Mouse (Mus musculus): ENCODE data around the gene 5730522E02Rik.
A peak's percentile ranks its signal among the peaks of the same experiment; 100 is the strongest.

5730522E02Rik gene

DNA sequence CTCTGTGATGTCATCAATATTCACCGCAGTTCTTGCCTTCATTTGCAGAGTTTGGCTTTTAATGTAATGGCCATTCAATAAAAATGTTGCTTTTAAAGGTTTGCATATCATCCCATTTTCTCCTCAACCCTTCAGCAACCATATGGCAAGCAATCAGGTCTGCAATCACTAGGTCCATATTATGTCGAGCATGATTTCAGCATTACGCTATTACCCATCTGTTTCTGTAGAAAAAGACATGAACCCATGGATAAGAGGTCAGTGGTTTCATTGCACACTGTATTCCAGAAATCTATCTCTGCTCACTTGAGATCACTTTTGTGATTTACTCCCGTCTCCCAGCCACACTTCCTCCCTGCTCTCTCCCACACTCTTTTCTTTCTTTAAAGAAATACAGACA lies 213.1 kb downstream of the 5730522E02Rik start:
- no peak for DNase-seq

DNA sequence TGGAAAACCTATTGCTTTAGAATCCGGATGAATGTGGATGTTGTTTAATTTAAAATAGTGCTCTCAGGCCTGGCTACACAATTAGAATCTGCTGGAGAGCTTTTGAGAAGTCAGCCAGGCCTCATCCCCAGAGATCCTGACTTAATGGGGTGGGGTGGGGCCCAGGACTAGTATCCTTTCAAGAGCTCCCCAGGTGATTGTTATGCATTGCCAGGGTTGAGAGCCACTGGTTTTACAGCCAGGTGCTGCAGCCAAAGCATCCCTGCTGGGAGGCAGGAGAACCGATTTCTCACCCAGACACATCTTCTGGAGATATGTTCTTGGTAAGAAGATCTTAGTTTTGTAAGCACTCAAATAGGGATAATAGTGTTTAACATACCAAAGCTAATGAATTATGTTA lies 216.4 kb downstream of the 5730522E02Rik start:
- DNase-seq = no peak

DNA sequence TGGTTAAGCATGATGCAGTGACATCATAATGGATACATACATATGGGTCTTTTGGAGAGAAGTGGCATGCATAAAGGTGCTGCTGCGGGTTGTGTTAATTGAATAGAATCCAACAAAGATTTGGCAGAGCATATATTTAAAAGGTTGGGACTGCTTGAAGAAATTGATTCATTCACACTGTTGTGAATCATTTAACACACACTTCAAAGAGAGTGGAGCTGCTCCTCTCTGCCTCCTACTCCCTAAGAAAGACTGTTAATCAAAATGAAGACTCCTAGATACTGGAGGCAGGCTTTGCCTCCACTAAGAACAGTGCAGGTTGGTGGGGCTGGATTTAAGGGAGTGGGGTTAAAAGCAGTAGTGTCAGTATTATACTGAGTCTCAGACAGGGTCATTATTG lies 218.3 kb downstream of the 5730522E02Rik start:
- DNase-seq = no peak

DNA sequence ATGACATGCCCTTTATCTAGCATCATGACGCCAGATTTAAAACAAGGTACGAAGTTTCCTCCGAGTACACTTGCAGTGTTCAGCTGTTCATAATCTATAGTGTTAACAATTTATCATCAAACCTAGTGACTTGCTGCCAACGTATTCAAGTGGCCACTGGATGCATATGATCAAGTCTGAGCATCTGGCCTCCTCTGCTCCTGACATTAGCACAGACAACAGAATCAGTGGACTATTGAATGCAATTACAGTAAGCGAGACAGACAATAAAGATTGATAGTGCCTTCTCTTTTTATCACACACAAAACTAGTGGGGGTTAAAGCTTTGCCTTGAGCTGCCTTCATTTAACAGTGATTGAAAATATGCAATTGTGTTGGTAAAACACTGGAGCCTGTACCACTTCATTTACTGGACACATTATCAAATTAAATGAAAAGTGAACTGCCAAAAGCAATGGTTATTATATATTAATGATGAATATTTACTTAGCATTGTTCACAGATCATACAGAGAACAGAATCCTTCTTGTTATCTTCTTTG lies 231.8 kb downstream of the 5730522E02Rik start:
- DNase-seq = no peak

DNA sequence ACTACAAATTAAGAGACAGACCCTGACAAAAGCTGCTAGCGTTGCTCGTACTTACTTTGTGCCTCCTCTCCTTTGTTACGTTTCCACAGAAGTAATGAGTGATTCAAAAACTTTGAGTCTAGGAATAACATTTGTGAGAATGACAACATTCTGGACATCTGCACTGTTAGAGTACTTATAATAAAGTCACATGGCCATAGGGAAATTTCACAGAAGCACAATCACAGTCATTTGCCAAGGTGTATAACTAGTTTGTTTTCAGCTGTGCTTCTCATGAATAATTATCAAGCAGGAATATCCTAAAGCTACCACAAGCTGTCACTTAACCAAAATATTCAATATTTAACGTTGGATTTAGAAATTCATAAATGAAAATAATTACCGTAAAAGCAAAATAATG lies 269.1 kb downstream of the 5730522E02Rik start:
- no peak for DNase-seq

DNA sequence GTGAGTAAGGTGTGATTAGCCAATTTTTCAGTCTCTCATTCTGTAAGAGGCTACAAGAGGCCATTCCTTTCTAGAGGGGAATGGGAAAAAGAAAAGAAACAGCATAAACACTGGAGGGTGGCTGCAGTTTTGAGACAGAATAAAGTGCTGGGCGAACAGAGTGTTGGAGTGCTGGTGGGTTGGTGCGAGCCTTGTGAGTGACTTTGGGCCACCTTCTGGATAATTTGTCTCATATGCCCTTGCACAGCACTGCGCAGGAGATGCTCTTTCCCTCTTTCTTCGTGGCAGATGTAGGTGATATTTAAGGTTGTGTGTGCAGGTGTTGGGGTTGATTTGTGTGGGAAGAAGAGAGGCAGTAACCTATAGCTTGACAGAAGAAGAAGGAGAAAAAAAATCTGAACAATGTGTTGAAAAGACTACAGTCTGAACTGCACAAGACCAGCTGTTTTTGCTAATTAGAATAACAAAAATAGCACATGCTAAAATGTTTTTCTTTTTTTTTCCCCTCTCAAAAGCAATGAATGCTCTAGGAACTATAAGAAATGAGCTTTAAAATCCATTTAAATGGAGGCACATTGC lies 269.8 kb downstream of the 5730522E02Rik start:
- no peak for DNase-seq

DNA sequence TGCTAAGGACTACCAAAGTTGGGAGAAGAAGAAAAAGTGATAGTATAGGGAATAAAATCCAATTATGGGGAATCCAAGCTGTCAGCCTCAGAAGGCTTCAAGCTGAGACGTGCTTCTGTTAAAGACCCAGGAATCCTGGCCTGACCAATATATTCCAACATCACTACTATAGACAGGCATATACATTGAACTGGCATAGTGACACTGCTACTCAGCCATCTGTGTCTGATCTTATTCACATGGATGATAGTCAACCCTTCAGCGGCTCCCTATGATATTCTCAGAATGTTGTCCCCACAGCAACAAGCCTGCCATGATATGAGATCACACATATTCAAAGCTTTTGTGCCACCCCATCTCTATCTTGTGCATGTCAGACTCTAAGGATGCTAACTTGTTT lies 284.3 kb downstream of the 5730522E02Rik start:
- DNase-seq = peak; percentile 60

DNA sequence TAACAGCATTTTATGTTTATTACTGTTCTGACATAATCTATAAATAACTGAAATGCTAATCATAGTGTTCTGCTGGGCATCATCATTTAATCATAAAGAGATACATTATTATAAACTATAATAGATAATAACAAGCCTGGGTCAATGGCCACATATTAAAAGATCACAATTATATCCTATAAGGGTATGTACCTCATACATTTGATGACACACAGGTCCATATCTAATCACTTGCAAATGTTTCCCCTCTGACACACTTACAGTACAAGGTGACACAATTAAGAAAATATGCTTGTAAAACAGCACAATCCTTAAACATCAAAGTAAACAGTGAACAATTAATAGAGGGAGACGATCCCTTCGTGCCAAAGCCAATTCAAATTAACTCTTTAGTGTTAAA lies 308.2 kb downstream of the 5730522E02Rik start:
- DNase-seq = no peak

DNA sequence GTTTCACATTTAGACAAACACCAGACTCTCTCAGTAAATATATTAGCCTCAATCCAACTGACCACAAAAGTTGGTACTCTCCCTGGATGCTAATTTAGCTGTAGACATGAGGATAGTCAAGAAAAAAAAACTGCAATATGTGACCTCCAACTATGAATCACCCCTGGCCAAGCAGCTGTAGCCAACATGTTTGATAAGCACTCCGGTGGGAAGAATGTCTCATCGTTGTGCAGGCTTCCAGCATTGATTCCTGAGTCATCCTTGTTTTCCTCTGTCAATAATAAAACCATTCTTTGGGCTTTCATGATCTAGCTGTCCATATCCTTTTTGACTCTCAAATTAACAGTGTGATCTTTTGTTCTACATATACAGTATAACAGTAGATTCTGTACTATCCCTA lies 308.9 kb downstream of the 5730522E02Rik start:
- no peak for DNase-seq

DNA sequence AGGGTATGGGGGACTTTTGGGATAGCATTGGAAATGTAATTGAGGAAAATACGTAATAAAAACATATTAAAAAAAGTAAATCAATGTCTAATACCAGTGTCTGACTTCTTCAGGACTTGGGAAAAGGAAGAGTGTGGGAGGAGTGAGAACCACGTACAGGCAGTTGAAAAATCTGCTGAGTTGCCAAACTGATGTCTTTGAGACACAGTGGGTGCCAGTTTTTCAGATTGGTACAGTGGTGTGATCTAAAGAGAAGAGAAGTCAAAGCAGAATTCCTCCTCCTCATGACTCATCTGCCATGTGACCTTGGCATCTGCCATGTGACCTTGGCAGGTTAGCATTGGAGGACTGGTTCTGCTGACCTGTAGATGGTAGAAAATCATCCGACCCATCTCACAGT lies 316.7 kb downstream of the 5730522E02Rik start:
- no peak for DNase-seq

DNA sequence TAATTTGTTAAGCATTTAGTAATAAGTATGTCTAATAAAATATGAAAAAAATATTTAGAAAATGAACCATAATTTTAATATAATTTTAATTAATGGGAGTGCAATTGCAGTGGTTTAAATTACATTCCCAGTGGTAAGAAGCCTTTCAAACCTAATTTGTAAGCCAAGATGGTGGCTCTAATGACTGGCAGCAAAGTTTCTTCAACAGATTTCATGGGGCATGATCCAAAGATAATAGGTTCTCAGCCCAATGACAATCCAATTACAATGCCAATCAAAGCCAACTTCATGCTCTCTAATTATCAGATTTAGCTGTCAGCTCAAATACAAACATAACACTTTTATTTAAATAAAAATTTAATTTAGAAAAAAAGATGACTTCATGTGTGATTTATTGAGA lies 337.6 kb downstream of the 5730522E02Rik start:
- no peak for DNase-seq

DNA sequence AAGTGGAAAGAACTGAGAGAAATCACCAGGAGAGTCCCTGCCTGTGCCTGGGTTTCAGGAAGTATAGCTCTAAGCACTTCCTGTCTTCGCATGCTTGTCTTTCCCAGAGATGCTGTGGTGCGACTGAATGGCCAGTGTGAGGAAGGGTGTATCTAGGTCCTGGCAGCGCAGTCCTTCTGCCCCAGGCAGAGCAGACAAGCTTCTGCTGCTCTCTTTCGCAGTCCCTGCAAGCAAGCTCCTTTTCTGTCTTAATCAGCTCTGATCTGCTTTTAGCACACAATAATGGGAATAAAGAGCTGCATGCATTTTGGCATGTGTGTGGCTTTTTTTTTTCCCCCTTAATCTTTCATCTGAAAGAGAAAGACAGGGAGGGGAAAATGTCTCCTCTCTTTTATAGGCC lies 338.2 kb downstream of the 5730522E02Rik start:
- DNase-seq = no peak

DNA sequence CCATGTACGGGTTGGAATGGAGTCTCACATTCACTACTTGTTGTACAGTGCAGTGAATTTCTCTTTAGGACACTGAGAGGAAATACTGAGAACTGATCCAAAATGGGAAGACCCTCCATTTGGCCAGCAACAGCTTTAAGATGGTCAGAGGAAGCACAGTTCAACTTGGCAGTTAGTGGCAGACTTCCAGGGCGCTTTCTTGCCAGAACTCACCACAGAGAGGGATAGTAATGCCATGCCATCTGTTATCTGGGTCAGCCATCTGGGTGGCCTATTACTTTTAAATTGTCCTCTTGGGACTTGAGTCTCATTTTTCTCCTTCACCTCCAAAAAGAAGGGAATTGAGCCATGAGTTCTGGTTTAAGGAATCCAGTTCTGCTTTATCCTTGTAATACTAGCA lies 344.3 kb downstream of the 5730522E02Rik start:
- no peak for DNase-seq

DNA sequence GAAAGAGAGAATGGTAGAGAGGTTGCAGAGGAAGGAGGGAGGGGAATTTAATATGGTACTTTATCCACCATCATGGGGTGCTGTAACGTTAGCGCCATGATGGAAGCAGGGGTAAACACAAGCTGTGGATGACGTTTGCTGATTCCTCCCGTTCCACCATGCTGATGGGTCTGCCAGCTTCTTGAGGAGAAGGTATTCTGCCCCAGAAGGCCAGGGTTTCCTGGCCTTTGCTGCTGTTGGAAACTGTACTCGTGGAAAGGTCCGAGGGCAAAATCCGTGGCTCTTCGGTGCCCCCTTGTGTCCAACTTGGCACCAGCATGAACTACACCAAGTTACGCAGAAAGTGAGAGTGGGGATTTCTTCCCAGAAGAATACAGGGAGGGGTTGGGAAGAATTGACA lies 347.9 kb downstream of the 5730522E02Rik start:
- DNase-seq = peak; percentile 85

DNA sequence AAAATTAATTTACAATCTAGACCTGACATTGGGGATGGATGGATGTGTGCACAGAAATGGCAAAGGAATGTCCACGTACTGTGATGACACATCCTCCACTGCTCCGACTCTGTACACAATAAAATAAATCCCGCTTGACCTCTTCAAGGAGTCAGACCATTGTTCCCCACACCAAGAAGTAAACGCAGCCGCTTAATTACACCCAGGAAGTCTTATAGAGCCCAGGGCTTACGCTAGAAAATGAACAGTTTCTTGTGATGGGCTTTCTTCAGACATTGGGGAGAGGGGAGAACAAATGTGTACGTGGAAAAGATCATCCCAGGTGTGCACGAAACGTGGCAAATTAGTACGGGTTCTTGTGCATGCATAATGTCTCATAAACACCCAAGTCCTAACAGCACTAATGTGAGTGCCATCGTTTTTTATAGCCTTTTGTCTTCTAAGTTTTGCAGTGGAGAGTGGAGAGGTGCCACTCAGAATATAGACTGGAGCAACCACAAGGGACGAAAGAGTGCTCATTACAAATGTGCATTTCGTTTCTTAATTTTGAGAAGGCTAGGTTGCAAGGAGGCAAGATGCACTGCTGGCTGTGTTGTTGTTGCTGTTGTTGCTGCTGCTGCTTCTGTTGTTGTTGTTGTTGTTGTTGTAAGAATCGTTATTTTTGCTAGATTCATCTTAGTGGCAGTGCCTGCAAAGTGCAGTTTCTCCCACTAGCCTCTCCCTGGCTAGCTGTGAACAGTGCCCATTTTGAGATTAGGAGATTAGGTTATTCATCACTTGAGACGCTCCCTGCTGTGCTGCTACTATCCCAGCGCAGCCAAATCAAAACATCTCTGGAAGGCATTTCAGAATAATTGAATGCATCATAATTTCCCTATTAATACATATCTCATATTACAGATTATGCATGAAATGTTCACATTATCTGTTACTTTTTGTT lies 353.7 kb downstream of the 5730522E02Rik start:
- no peak for DNase-seq

DNA sequence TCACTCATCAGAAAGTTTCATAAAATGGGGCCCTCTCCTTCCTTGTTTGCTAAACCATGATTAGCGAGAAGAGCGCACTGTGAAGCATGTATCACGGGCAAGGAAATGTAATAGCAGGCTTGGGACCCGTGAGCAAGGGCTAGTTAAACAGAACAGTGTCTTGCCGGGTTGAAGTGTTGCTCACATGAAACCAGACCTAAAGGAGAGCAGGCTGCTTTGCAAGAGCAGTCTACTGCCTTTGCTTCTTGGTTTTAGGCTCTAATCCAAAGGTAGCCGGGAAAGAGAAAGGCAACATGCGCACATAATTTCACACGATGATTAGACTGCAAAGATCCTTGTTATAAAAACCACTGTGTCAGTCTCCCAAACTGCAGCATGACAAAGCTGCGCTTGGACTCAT lies 354.8 kb downstream of the 5730522E02Rik start:
- no peak for DNase-seq

DNA sequence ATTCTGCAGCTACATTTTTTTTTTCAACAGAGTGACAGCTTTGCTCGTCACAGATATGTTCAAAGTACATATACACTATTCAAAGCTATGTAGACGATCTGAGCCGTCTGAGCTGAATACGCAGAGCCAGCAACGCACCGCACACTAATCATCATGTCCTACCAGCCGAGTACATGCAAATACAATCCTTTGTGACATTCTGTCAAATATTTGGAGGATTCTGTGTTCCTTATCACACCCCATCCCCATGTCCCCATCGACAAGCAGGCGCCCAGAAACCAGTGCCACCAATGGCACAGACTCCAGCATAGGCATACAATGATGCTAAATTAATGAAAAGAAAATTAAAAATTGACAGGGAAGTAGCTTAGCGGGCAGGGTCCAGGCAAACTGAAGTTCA lies 356.3 kb downstream of the 5730522E02Rik start:
- DNase-seq = no peak

DNA sequence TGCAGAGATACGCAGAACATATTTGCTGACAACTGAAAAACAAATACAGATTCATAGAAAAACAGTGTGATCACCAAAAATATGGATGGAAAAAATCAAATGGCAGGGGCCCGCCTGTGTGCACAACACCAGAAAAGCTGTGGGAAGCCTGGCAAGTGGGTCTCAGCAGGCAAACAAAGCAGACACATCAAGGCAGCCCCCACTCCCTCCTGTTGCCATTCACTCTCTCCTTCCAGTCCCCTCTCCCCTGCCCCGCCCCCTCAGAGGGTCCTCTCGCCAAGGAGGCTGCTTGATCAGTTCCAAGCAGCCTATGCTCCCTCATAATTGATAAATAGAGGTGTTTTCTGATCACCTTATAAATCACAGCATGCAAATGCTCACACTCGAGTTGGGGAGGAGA lies 357.5 kb downstream of the 5730522E02Rik start:
- DNase-seq = no peak

DNA sequence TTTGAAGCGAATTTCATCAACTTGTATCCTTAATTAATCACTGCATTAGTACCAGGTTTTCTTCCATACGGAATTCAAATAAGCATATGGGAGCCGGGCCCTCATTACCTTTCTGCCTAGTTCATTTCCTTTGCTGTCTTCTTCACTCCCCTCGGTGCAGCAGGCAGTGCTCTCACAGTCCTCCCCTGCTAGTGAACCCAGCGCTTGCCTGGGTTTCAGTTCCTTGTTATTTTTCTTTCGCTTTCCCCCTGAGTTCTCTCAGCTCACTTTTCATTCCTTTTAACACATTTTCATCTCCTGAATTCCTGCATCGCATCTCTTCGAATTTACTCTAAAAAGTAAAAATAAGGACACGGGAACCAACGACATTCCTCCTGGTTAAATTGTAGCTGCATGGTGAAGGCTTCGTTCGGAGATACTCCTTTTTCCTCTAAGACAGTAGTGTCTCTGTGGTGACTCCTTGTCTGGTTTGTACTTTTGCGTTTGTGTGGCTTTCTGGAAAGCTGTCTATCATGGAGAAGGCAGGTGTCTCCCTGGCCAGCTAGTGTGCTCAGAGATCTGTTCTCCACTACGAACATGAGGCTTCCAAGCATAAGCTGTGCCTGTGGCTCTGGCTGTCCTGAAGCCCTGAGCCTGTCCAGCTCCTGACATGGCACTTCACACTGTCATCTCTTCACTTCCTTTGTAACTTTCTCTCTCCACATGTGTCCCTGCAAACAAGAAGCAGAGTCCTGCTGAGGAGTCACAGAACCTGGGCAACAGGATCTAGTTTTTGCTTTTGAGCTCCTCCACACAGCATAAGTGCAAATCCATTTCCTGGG lies 361.5 kb downstream of the 5730522E02Rik start:
- no peak for DNase-seq

DNA sequence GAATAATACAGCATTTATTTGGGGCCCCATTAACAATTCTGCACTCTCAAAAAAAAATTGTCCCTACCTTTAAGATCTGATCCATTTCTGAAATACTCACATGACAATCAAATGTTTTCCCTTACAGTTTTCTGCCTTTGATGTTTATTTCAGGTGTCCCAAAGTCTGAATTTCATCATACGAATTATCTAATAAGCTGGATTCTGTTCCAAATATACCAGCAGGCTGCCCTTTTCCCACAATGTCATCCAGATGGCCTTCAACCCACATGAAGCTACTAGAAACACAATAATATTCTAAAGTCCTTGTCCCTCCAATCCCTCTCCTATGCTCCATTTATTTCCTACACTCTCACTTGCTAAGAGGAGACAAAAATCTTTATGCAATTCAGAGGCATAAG lies 372.1 kb downstream of the 5730522E02Rik start:
- DNase-seq = no peak

DNA sequence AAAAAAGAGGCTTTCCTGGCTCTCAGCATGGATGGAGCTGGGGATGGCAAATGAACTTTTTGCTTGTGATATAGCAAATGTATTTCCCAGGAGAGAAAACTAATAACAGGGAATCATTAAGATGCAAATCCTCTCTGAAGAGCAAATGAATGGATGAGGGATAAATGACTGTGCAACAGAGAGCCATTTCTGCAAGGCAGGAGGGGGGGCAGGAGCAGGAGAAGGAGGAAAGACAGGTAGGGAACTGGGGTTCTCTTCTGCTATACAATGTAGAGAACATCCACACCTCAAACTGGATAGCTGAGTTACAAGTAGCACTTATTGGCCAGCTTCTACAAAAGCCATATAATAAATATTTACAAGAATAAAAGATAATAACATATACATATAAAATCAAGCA lies 390.8 kb downstream of the 5730522E02Rik start:
- no peak for DNase-seq

DNA sequence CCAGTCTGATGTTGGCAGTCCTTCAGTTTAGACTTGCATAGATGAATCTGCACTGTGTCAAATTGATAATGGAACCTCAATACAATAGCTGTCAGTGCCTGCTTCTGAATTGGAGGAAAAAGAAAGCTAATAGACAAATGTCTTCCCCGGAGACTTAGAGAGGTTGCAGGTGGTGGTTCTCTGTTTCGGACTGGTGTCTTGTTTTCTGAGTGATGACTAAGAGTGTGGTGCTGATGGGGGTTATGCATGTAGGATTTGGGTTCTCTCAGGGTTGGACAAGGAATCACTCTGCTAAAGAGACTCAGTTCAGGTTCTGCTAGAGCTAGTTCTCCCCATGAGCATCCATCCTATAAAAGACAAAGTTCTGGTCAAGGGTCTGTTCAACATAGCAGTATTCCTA lies 397.1 kb downstream of the 5730522E02Rik start:
- no peak for DNase-seq

DNA sequence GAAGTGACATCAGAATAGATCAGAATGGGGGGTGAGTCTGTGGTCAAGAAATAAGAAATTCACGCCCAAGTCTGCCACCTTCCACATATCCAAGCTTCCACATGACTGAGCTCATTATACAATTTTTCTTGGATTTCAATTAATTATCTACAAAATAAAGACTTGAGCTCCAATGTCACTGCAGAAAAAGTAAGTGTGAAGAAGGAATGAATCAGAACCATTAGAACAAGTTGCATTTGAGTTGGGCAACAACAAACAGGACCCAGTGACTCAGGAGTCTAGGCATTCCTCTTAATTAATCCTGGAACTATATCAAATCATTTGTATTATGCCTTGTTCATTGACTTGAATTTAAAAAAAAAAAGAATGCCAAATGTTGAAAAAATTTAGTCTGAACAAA lies 422.9 kb downstream of the 5730522E02Rik start:
- no peak for DNase-seq

Data from heart, adult 11 months (tissue).